Mouse (Mus musculus): Measurements from ENCODE around the gene Mxi1. TPM values are rescaled to one million over a fixed set of nuclear protein-coding genes. Genes with fewer than 3 reads are reported as not detected.

Gene Mxi1
- polyA plus RNA-seq, 1 experiment from 2014 or later: 58.9 TPM

DNA sequence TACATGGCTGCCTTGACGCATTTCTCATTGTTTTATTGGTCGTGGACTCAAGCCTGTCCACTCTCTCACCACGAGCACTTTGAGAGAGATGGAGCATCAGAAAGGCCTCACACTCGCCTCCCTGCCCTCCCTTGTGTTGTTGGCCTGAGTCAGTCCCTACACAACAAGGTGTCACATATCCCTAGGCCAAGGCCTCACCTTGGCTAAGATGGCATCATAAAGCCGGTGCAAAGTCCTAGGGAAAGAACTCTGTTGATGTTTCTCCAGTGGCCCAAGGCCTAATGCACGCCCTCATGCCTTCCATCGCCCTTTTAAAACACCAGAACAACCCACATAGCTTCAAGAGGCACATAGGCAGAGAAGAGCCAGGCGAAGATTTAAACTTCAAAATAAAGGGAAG lies 30.1 kb upstream of the Mxi1 start:
- H3K4me3 ChIP-seq (ENCODE audit: low read depth, low read length): no peak overlapping the region
- no peak for TF ChIP-seq CTCF (IDR thresholded peaks at IDR 0.05; ENCODE audit: low read depth)
- no peaks in the 10 kb centered on the region for H3K36me3 ChIP-seq (ENCODE audit: control insufficient read depth, insufficient read depth)
- no peak overlapping the region for H3K4me2 ChIP-seq (replicated peaks; ENCODE audit: low read depth)
- no peaks in the 10 kb centered on the region for H3K9me3 ChIP-seq (ENCODE audit: control insufficient read depth)
- no peak overlapping the region for H3K9ac ChIP-seq (ENCODE audit: low read depth, low read length)
- H3K4me1 ChIP-seq (replicated peaks; ENCODE audit: control insufficient read depth, insufficient read depth, low read length): peaks cover 4% of the 10 kb centered on the region; the same call in 1 of the 2 replicates
- WGBS: 61% methylated on average over 8 of the region's 8 CpGs
- ATAC-seq: peak; percentile 61
- peak overlapping the region; percentile 63; the same call in 1 of the 2 replicates for H3K27ac ChIP-seq (ENCODE audit: low read depth, low read length)
- no peaks in the 10 kb centered on the region for H3K27me3 ChIP-seq (replicated peaks; ENCODE audit: control insufficient read depth, insufficient read depth, low read length)

- Histone ChIP-seq H3K4me2 (replicated peaks; ENCODE audit: low read depth) (no peak overlapping the region), H3K36me3 (ENCODE audit: control insufficient read depth, insufficient read depth) (no peaks in the 10 kb centered on the region), H3K9me3 (ENCODE audit: control insufficient read depth) (no peaks in the 10 kb centered on the region), H3K4me3 (ENCODE audit: low read depth, low read length) (no peak overlapping the region), H3K4me1 (replicated peaks; ENCODE audit: control insufficient read depth, insufficient read depth, low read length) (no peaks in the 10 kb centered on the region), H3K27ac (ENCODE audit: low read depth, low read length) (no peak overlapping the region), H3K27me3 (replicated peaks; ENCODE audit: control insufficient read depth, insufficient read depth, low read length) (no peaks in the 10 kb centered on the region), H3K9ac (ENCODE audit: low read depth, low read length) (no peak overlapping the region)
- 74% methylated on average over 10 of the region's 10 CpGs for WGBS
- TF ChIP-seq CTCF (IDR thresholded peaks at IDR 0.05; ENCODE audit: low read depth): no peak
- ATAC-seq: no peak
Observed at GRCm38 (mm10) chr19:53282571-53282970, 27.7 kb upstream of the Mxi1 start.

- Histone ChIP-seq H3K4me3 (ENCODE audit: low read depth, low read length) (no peak overlapping the region), H3K27ac (ENCODE audit: low read depth, low read length) (no peak overlapping the region), H3K27me3 (replicated peaks; ENCODE audit: control insufficient read depth, insufficient read depth, low read length) (no peaks in the 10 kb centered on the region), H3K36me3 (ENCODE audit: control insufficient read depth, insufficient read depth) (no peaks in the 10 kb centered on the region), H3K4me2 (replicated peaks; ENCODE audit: low read depth) (no peak overlapping the region), H3K9me3 (ENCODE audit: control insufficient read depth) (no peaks in the 10 kb centered on the region), H3K4me1 (replicated peaks; ENCODE audit: control insufficient read depth, insufficient read depth, low read length) (no peaks in the 10 kb centered on the region), H3K9ac (ENCODE audit: low read depth, low read length) (no peak overlapping the region)
- TF ChIP-seq CTCF (IDR thresholded peaks at IDR 0.05; ENCODE audit: low read depth): no peak
- no peak for ATAC-seq
- 73% methylated on average over 7 of the region's 7 CpGs for WGBS
Observed at GRCm38 (mm10) chr19:53283742-53284141, 26.6 kb upstream of the Mxi1 start.

GRCm38 (mm10) chr19:53284268-53285208 lies 25.8 kb upstream of the Mxi1 start:
- Histone ChIP-seq H3K27me3 (replicated peaks; ENCODE audit: control insufficient read depth, insufficient read depth, low read length) (no peaks in the 10 kb centered on the region), H3K27ac (ENCODE audit: low read depth, low read length) (no peak overlapping the region), H3K9ac (ENCODE audit: low read depth, low read length) (no peak overlapping the region), H3K4me1 (replicated peaks; ENCODE audit: control insufficient read depth, insufficient read depth, low read length) (no peaks in the 10 kb centered on the region), H3K4me3 (ENCODE audit: low read depth, low read length) (no peak overlapping the region), H3K9me3 (ENCODE audit: control insufficient read depth) (no peaks in the 10 kb centered on the region), H3K4me2 (replicated peaks; ENCODE audit: low read depth) (no peak overlapping the region), H3K36me3 (ENCODE audit: control insufficient read depth, insufficient read depth) (no peaks in the 10 kb centered on the region)
- no peak for ATAC-seq
- no peak for TF ChIP-seq CTCF (IDR thresholded peaks at IDR 0.05; ENCODE audit: low read depth)
- WGBS: 51% methylated on average over 20 of the region's 20 CpGs

DNA sequence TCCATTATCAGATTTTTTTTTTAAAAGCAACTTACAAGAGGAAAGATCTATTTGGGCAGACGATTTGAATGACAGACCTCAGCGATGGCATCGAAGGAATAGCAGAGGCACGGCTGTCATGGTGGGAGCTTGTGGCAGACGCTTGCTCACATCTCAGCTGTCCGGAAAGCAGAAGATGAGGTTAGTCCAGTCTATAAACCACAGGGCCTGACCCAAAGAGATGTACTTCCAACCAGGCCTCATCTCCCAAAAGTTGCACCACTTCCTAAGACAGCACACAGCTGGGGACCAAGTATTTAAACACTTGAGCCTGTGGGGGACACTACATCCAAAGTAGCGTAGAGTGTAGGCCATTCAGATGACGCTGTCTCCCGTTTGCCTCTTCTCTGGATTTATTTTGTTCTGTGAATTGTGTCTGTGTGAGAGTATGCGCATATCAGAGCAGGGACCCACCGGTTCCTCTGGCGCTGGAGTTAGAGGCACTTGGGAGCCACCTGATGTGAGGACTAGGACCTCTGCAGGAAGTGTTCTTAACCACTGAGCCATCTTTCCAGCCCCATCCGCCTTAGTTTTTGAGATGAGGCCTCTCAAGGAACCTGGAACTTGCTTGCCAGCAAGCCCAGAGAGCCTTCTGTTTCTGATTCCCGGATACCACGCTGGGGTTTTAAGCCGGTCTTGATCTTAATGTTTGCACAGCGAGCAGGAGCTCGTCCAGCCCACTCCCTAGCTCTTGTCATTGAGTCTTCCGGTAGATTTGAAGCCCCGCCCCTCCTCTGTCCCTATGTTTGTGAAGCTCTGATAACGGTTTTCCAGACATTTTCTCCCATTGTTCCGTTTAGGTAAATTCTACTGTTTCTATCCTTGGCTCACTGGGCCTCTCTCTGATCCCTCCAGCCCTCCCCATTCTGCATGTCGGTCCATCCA lies 13.7 kb upstream of the Mxi1 start:
- no peaks in the 10 kb centered on the region for H3K4me1 ChIP-seq (replicated peaks; ENCODE audit: control insufficient read depth, insufficient read depth, low read length)
- no peak overlapping the region for H3K27ac ChIP-seq (ENCODE audit: low read depth, low read length)
- no peaks in the 10 kb centered on the region for H3K36me3 ChIP-seq (ENCODE audit: control insufficient read depth, insufficient read depth)
- H3K4me3 ChIP-seq (ENCODE audit: low read depth, low read length): no peak overlapping the region
- H3K4me2 ChIP-seq (replicated peaks; ENCODE audit: low read depth): 0 out of 2 replicates have a peak overlapping the region, but pooled peaks have one; percentile 2
- 57% methylated on average over 23 of the region's 23 CpGs for WGBS
- no peak overlapping the region for H3K9ac ChIP-seq (ENCODE audit: low read depth, low read length)
- no peaks in the 10 kb centered on the region for H3K9me3 ChIP-seq (ENCODE audit: control insufficient read depth)
- H3K27me3 ChIP-seq (replicated peaks; ENCODE audit: control insufficient read depth, insufficient read depth, low read length): no peaks in the 10 kb centered on the region
- ATAC-seq: no peak
- no peak for TF ChIP-seq CTCF (IDR thresholded peaks at IDR 0.05; ENCODE audit: low read depth)

All from intestine, postnatal 0 days (tissue).